Mouse (Mus musculus) ES-Bruce4 (cell line): ENCODE measurements at regions not wholly inside any gene's neighbourhood (a gene's known extent, or its start where the extent isn't known, plus 50 kb on each side); places are given as distances from the start of the nearest gene placed in this dataset.

ENCODE experiments used
- CTCF ChIP-seq: IDR thresholded peaks from one replicate; pipeline ENCODE4 v1.8.1; 2011; ENCODE audit warnings: low read depth, low read length
- POLR2A ChIP-seq: IDR thresholded peaks from one replicate; pipeline ENCODE4 v1.8.1; 2011; ENCODE audit warnings: low read length; ENCODE audit not compliant: insufficient read depth

GRCm38 (mm10) chr14:85354626-85355355 lies 911.4 kb downstream of the Pcdh17 start:
- TF ChIP-seq CTCF, result no peak
- no peak for TF ChIP-seq POLR2A
